Mouse (Mus musculus) limb, embryonic 11.5 days (tissue): ENCODE measurements around the gene Cdkn1c. TPM values are rescaled to one million over a fixed set of nuclear protein-coding genes. Genes with fewer than 3 reads are reported as not detected.

Source experiments
- ATAC-seq: fragments of 200-750 bp; cut with Nextera tagmentation; 2 replicates; pipeline ENCODE4 v1.8.0; 2017; ENCODE audit warnings: low read depth; ENCODE audit not compliant: insufficient number of reproducible peaks, low FRiP score, low TSS enrichment
- DNase-seq: peaks from one replicate; pipeline ENCODE4 v3.0.0-alpha.2; 2015; ENCODE audit warnings: low spot score
- H3K27ac ChIP-seq: fragments of 300-500 bp; sonication (generic); replicated peaks from 2 replicates; pipeline ENCODE4 v1.5.1; 2014; ENCODE audit warnings: low read depth, mild to moderate bottlenecking, low read length
- H3K27me3 ChIP-seq: fragments of 300-500 bp; sonication (generic); 2 replicates; pipeline ENCODE4 v1.6.1; 2014; ENCODE audit warnings: mild to moderate bottlenecking, low read length, mixed read lengths; ENCODE audit not compliant: control insufficient read depth, insufficient read depth
- H3K36me3 ChIP-seq: fragments of 300-500 bp; sonication (generic); 2 replicates; pipeline ENCODE4 v1.6.1; 2014; ENCODE audit warnings: mild to moderate bottlenecking, low read length, moderate library complexity, mixed read lengths; ENCODE audit not compliant: control insufficient read depth, insufficient read depth
- H3K4me1 ChIP-seq: fragments of 300-500 bp; sonication (generic); 2 replicates; pipeline ENCODE4 v1.6.1; 2014; ENCODE audit warnings: low read length, mixed read lengths; ENCODE audit not compliant: control insufficient read depth, insufficient read depth
- H3K4me2 ChIP-seq: fragments of 300-500 bp; sonication (generic); 2 replicates; pipeline ENCODE4 v1.6.1; 2014; ENCODE audit warnings: low read depth, mild to moderate bottlenecking, moderate library complexity; ENCODE audit not compliant: severe bottlenecking
- H3K4me3 ChIP-seq: fragments of 300-500 bp; sonication (generic); 2 replicates; pipeline ENCODE4 v1.5.1; 2014; ENCODE audit warnings: low read depth, low read length
- H3K9ac ChIP-seq: fragments of 300-500 bp; sonication (generic); 2 replicates; pipeline ENCODE4 v1.6.1; 2014; ENCODE audit warnings: mild to moderate bottlenecking, low read length
- H3K9me3 ChIP-seq: fragments of 300-500 bp; sonication (generic); 2 replicates; pipeline ENCODE4 v1.6.1; 2016; ENCODE audit warnings: low read length; ENCODE audit not compliant: control insufficient read depth
- WGBS: fragments of 180-500 bp; shearing (Covaris S2); extraction: QIAGEN DNeasy Blood & Tissue Kit; methylation state at CpG from one replicate; pipeline ENCODE4 v1.1.7; 2014; 5-methylcytosine and 5-hydroxymethylcytosine counted together
- polyA plus RNA-seq: library from polyadenylated mRNA; unstranded; fragments of >200 nt; fragmentation: Nextera tagmentation; extraction: Ambion mirVana; gene quantifications from 2 replicates; pipeline ENCODE4 v1.2.1, GENCODE M21; 2014

Cdkn1c gene
- polyA plus RNA-seq, 1 experiment from 2014 or later = 1,081 TPM

DNA sequence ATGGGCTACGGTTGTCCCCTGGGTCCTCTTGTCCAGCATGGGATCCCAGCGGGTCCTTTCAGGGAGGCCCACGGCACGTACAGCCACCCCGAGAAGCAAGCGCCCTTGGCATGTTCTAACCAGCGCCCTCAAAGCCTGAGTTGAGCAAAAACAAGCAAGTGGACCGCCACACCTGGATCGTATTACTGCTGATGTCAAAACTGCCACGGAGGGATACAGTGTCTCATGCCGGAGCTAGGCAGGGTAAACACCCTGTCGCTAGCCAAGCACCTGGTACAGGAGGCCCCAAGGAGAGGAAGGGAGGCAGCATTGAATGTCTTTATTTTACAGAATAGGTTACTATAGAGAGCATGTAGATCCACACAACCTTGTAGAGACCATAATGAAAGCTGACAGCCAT, 44.4 kb downstream of the Cdkn1c start:
- no peak overlapping the region for H3K9ac ChIP-seq
- H3K4me2 ChIP-seq = no peak overlapping the region
- DNase-seq = peak; percentile 67
- H3K9me3 ChIP-seq = no peaks in the 10 kb centered on the region
- no peaks in the 10 kb centered on the region for H3K36me3 ChIP-seq
- H3K27me3 ChIP-seq = no peaks in the 10 kb centered on the region
- H3K4me1 ChIP-seq = peaks cover 21% of the 10 kb centered on the region
- no peak overlapping the region; the same call in 1 of the 2 replicates for H3K27ac ChIP-seq
- H3K4me3 ChIP-seq = no peak overlapping the region
- ATAC-seq = no peak
- WGBS = 55% methylated on average over 12 of the region's 12 CpGs

DNA sequence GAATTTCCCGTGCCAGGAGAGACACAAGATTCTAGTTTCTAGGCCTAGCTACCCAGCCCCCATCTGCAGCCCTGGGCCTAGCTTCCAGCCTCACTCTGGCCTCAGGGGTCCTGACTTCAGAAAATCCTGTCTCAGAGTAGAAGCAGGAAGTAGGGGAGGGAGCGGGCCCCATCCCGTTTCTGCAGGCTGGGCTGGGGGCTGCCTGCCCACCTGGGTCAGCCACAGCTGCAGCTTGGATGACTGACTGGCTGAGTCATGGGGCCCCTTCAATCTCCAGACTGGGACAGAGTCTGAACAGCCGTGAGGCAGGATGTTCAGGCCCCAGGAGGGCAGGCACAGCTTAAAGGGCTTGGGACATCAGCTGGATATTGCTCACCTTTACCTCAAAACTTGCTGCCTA, 45.8 kb downstream of the Cdkn1c start:
- WGBS = 29% methylated on average over 4 of the region's 4 CpGs
- Histone ChIP-seq H3K36me3 (no peaks in the 10 kb centered on the region), H3K9me3 (no peaks in the 10 kb centered on the region), H3K4me2 (no peak overlapping the region), H3K27ac (no peak overlapping the region), H3K4me1 (peaks cover 21% of the 10 kb centered on the region), H3K4me3 (no peak overlapping the region), H3K27me3 (no peaks in the 10 kb centered on the region), H3K9ac (no peak overlapping the region)
- DNase-seq (peak; percentile 65), ATAC-seq (peak; percentile 73; the same call in 1 of the 2 replicates)

DNA sequence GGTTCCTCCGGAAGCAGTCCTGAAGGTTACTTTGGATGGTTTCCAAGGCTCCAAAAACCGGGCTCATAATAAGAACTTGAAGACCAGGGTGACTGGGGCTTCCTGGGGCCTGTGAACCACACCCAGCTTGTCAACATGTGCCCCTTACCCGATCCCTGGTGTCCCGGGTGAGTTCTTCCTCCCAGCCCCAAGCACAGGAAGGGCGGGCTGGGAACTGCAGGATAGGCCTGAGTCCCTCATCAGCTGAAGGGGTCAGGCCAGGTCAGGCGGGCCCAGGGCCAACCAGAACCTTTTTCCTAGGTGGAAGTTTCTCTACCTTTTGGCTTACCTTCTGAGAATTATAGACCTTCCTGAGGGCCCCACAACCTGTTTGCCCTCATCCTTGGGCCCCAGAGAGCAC, 48.2 kb downstream of the Cdkn1c start:
- no peaks in the 10 kb centered on the region for H3K36me3 ChIP-seq
- ATAC-seq (no peak), DNase-seq (no peak)
- H3K9ac ChIP-seq = no peak overlapping the region
- no peak overlapping the region for H3K4me2 ChIP-seq
- H3K27ac ChIP-seq = no peak overlapping the region
- WGBS = 76% methylated on average over 6 of the region's 6 CpGs
- no peak overlapping the region for H3K4me3 ChIP-seq
- no peaks in the 10 kb centered on the region for H3K9me3 ChIP-seq
- H3K27me3 ChIP-seq = no peaks in the 10 kb centered on the region
- H3K4me1 ChIP-seq = peaks cover 35% of the 10 kb centered on the region

DNA sequence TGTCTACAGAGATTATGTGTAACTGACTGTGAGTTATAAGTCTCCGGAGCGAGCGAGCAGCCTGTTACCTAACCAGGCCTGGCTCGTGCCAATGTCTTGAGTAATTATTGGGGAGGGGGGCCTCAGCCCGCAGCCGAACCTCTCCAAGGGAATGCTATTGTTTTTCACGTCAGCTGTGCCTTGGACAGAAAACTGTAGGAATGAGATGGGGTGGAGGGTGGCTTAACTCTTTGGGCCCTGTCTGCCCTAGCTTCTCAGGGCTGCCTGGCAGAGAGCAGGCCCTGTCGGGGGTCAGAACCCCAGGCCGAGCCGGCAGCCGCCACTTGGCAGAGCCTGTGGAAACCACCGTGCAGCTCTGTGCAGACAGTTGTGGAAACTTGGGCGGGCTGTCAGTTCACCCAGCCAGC, 52.2 kb downstream of the Cdkn1c start:
- no peaks in the 10 kb centered on the region for H3K27me3 ChIP-seq
- no peak overlapping the region for H3K27ac ChIP-seq
- WGBS = 61% methylated on average over 13 of the region's 13 CpGs
- no peaks in the 10 kb centered on the region for H3K9me3 ChIP-seq
- DNase-seq = no peak
- no peak overlapping the region for H3K4me2 ChIP-seq
- no peak overlapping the region for H3K4me3 ChIP-seq
- H3K9ac ChIP-seq = no peak overlapping the region
- peaks cover 20% of the 10 kb centered on the region; the same call in 1 of the 2 replicates for H3K4me1 ChIP-seq
- ATAC-seq = no peak
- no peaks in the 10 kb centered on the region for H3K36me3 ChIP-seq

Other genes with a start within 250 kb of the Cdkn1c start
- gene Slc22a18, start 12.7 kb upstream of the Cdkn1c start, polyA plus RNA-seq = 0.96 and 0.97 TPM in 2 replicates
- 7.5 and 9.6 TPM in 2 replicates for gene Phlda2, start 42.1 kb upstream of the Cdkn1c start, polyA plus RNA-seq
- gene Nap1l4, start 88.1 kb upstream of the Cdkn1c start, polyA plus RNA-seq = 194 and 196 TPM in 2 replicates
- 62.2 and 65.7 TPM in 2 replicates for gene Cars, start 139.0 kb upstream of the Cdkn1c start, polyA plus RNA-seq
- gene Tnfrsf26, start 167.7 kb upstream of the Cdkn1c start, polyA plus RNA-seq = 0.05 TPM in 1 of 2 replicates, not detected in the other
- gene Tnfrsf22, start 188.6 kb upstream of the Cdkn1c start, polyA plus RNA-seq = 12.9 and 13.8 TPM in 2 replicates
- gene Tnfrsf23, start 224.8 kb upstream of the Cdkn1c start, polyA plus RNA-seq = 0.09 and 0.58 TPM in 2 replicates